Mouse (Mus musculus): Measurements from ENCODE around the gene Hpse. TPM values are rescaled to one million over a fixed set of nuclear protein-coding genes. Genes with fewer than 3 reads are reported as not detected.

Gene Hpse
- polyA plus RNA-seq, 1 experiment from 2014 or later, result 0.96 TPM

DNA sequence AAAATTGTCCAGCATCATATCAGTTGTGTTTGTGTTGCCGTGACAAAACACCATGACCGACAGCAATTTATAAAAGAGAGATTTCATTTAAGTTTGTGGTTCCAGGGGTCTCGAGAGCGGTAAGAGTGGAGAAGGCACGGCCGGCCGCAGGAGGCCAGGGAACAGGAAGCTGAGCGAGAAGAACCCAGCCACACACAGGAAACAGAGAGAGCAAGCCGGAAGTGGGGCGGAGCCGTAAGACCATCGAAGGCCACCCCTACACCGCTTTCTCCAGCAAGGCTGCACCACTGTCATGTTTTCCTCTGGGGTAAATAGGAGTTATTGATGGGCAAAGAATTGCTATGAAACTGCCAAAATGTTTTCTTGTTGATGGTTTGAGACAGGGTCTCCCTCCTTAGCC lies 9.2 kb upstream of the Hpse start:
- no peak overlapping the region for H3K9ac ChIP-seq
- peaks cover 4% of the 10 kb centered on the region; the same call in 1 of the 2 replicates for H3K4me1 ChIP-seq (replicated peaks)
- 74% methylated on average over 13 of the region's 13 CpGs for WGBS
- no peaks in the 10 kb centered on the region for H3K27me3 ChIP-seq
- ATAC-seq (replicated peaks; ENCODE audit: insufficient number of reproducible peaks, insufficient read depth, low FRiP score, low read depth), result no peak
- H3K9me3 ChIP-seq (replicated peaks), result no peaks in the 10 kb centered on the region
- H3K4me3 ChIP-seq, result no peak overlapping the region
- H3K27ac ChIP-seq, result no peak overlapping the region
- H3K4me2 ChIP-seq, result no peak overlapping the region
- no peaks in the 10 kb centered on the region for H3K36me3 ChIP-seq

DNA sequence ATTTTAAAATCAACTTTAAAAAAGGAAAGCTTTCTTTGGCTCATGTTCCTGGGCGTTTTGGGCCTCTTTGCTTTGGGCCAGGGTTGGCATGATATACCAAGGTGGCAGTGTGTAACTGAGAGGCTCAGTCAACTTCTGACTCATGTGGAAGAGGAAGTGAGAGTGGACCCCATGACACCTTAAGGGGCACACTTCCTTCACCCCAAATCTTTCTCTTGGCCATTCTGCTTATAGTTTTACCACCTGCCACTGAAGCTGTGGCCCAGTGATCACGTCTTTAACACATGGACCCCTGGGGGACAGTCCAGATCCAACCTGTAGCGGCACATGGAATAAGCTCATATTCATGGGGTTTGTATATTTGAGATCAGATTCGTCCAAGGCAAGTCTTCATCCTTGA lies 6.5 kb upstream of the Hpse start:
- H3K4me2 ChIP-seq, result no peak overlapping the region
- H3K36me3 ChIP-seq, result no peaks in the 10 kb centered on the region
- no peak overlapping the region for H3K27ac ChIP-seq
- no peaks in the 10 kb centered on the region for H3K9me3 ChIP-seq (replicated peaks)
- H3K9ac ChIP-seq, result no peak overlapping the region
- H3K27me3 ChIP-seq, result no peaks in the 10 kb centered on the region
- WGBS, result 73% methylated on average over 4 of the region's 4 CpGs
- H3K4me1 ChIP-seq (replicated peaks), result no peaks in the 10 kb centered on the region
- no peak for ATAC-seq (replicated peaks; ENCODE audit: insufficient number of reproducible peaks, insufficient read depth, low FRiP score, low read depth)
- H3K4me3 ChIP-seq, result no peak overlapping the region

- ATAC-seq (replicated peaks; ENCODE audit: insufficient number of reproducible peaks, insufficient read depth, low FRiP score, low read depth), result no peak
These were observed 2.8 kb downstream of the Hpse start for GRCm38 (mm10) chr5:100716762-100717161.

GRCm38 (mm10) chr5:100711219-100711618 lies 8.3 kb downstream of the Hpse start:
- Histone ChIP-seq H3K9ac (no peak overlapping the region), H3K9me3 (replicated peaks) (no peaks in the 10 kb centered on the region), H3K4me2 (no peak overlapping the region), H3K27me3 (no peaks in the 10 kb centered on the region), H3K27ac (no peak overlapping the region), H3K36me3 (no peaks in the 10 kb centered on the region), H3K4me3 (no peak overlapping the region), H3K4me1 (replicated peaks) (peaks cover 6% of the 10 kb centered on the region; the same call in 1 of the 2 replicates)
- WGBS, result 49% methylated on average over 6 of the region's 6 CpGs
- ATAC-seq (replicated peaks; ENCODE audit: insufficient number of reproducible peaks, insufficient read depth, low FRiP score, low read depth), result no peak

More at GRCm38 (mm10) chr5:100716762-100717161, 2.8 kb downstream of the Hpse start:
- H3K4me3 ChIP-seq, result no peak overlapping the region
- no peaks in the 10 kb centered on the region for H3K36me3 ChIP-seq
- no peak overlapping the region for H3K4me2 ChIP-seq
- H3K9ac ChIP-seq, result no peak overlapping the region
- peaks cover 10% of the 10 kb centered on the region for H3K4me1 ChIP-seq (replicated peaks)
- 87% methylated on average over 15 of the region's 15 CpGs for WGBS
- no peaks in the 10 kb centered on the region for H3K9me3 ChIP-seq (replicated peaks)
- H3K27ac ChIP-seq, result no peak overlapping the region
- peaks cover 22% of the 10 kb centered on the region for H3K27me3 ChIP-seq

- Histone ChIP-seq H3K4me1 (replicated peaks) (peaks cover 6% of the 10 kb centered on the region; the same call in 1 of the 2 replicates), H3K36me3 (no peaks in the 10 kb centered on the region), H3K9ac (no peak overlapping the region), H3K27ac (no peak overlapping the region), H3K9me3 (replicated peaks) (no peaks in the 10 kb centered on the region), H3K4me2 (no peak overlapping the region), H3K4me3 (no peak overlapping the region), H3K27me3 (no peaks in the 10 kb centered on the region)
- ATAC-seq (replicated peaks; ENCODE audit: insufficient number of reproducible peaks, insufficient read depth, low FRiP score, low read depth), result no peak
- 43% methylated on average over 2 of the region's 2 CpGs for WGBS
These were observed 9.5 kb downstream of the Hpse start for GRCm38 (mm10) chr5:100710012-100710411.

DNA sequence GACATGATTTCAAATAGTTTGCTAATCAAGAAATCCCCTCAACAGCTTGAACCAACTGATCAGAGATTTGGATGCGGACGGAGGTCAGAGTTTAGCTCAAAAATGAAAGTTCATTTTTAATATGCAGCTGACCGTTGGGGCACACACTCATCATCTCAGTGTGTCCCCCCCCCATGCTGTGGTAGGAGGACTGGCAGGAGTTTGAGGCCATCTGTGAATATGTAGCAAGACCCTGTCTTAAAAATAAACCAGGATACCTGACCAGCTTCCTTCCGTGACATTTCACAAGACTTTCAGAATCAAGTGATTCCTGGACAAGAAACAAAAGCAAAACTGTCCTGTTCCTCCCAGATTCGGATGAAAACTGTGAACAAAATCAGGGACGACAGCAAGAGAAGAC lies 10.5 kb downstream of the Hpse start:
- H3K36me3 ChIP-seq, result no peaks in the 10 kb centered on the region
- no peak overlapping the region for H3K27ac ChIP-seq
- H3K27me3 ChIP-seq, result no peaks in the 10 kb centered on the region
- no peak overlapping the region for H3K4me3 ChIP-seq
- H3K4me1 ChIP-seq (replicated peaks), result peaks cover 6% of the 10 kb centered on the region; the same call in 1 of the 2 replicates
- 88% methylated on average over 6 of the region's 6 CpGs for WGBS
- no peaks in the 10 kb centered on the region for H3K9me3 ChIP-seq (replicated peaks)
- no peak overlapping the region for H3K4me2 ChIP-seq
- H3K9ac ChIP-seq, result no peak overlapping the region
- no peak for ATAC-seq (replicated peaks; ENCODE audit: insufficient number of reproducible peaks, insufficient read depth, low FRiP score, low read depth)

- Histone ChIP-seq H3K4me1 (replicated peaks) (peaks cover 6% of the 10 kb centered on the region; the same call in 1 of the 2 replicates), H3K4me3 (no peak overlapping the region), H3K4me2 (no peak overlapping the region), H3K27ac (no peak overlapping the region), H3K9ac (no peak overlapping the region), H3K36me3 (no peaks in the 10 kb centered on the region), H3K27me3 (no peaks in the 10 kb centered on the region), H3K9me3 (replicated peaks) (no peaks in the 10 kb centered on the region)
- 66% methylated on average over 8 of the region's 8 CpGs for WGBS
- ATAC-seq (replicated peaks; ENCODE audit: insufficient number of reproducible peaks, insufficient read depth, low FRiP score, low read depth), result no peak
These were observed 12.8 kb downstream of the Hpse start for GRCm38 (mm10) chr5:100706675-100707074.

DNA sequence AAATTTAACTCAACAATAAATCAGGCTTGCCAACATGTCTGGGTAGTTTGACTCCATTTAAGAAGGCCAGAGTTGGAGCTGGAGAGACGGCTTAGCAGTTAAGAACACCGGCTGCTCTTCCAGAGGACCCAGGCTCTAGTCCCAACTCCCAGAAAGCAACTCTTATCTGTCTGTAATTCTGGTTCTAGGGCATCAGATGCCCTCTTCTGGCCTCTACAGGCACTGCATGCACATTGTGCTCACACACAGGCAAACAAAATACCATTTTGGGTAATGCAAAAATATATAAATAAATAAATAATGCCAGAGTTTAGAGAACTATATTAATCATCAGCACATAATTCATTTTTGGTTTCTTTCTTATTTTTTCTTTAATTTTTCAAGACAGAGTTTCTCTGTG lies 15.2 kb downstream of the Hpse start:
- no peaks in the 10 kb centered on the region for H3K36me3 ChIP-seq
- H3K4me1 ChIP-seq (replicated peaks), result no peaks in the 10 kb centered on the region
- H3K9me3 ChIP-seq (replicated peaks), result no peaks in the 10 kb centered on the region
- WGBS, result 95% methylated on average over 2 of the region's 2 CpGs
- H3K9ac ChIP-seq, result no peak overlapping the region
- H3K27ac ChIP-seq, result no peak overlapping the region
- no peak overlapping the region for H3K4me3 ChIP-seq
- ATAC-seq (replicated peaks; ENCODE audit: insufficient number of reproducible peaks, insufficient read depth, low FRiP score, low read depth), result no peak
- H3K4me2 ChIP-seq, result no peak overlapping the region
- no peaks in the 10 kb centered on the region for H3K27me3 ChIP-seq

GRCm38 (mm10) chr5:100702325-100702724 lies 17.2 kb downstream of the Hpse start:
- H3K27me3 ChIP-seq, result no peaks in the 10 kb centered on the region
- no peak overlapping the region for H3K4me3 ChIP-seq
- no peaks in the 10 kb centered on the region for H3K36me3 ChIP-seq
- no peaks in the 10 kb centered on the region for H3K4me1 ChIP-seq (replicated peaks)
- no peak overlapping the region for H3K27ac ChIP-seq
- ATAC-seq (replicated peaks; ENCODE audit: insufficient number of reproducible peaks, insufficient read depth, low FRiP score, low read depth), result no peak
- H3K4me2 ChIP-seq, result no peak overlapping the region
- WGBS, result 86% methylated on average over 3 of the region's 3 CpGs
- H3K9me3 ChIP-seq (replicated peaks), result no peaks in the 10 kb centered on the region
- no peak overlapping the region for H3K9ac ChIP-seq

GRCm38 (mm10) chr5:100700861-100701620 lies 18.5 kb downstream of the Hpse start:
- whole genome bisulfite sequencing, result 77% methylated on average over 13 of the region's 13 CpGs
- H3K27me3 ChIP-seq, result no peaks in the 10 kb centered on the region
- H3K4me2 ChIP-seq, result no peak overlapping the region
- no peaks in the 10 kb centered on the region for H3K9me3 ChIP-seq (replicated peaks)
- H3K4me3 ChIP-seq, result no peak overlapping the region
- no peak overlapping the region for H3K9ac ChIP-seq
- no peaks in the 10 kb centered on the region for H3K36me3 ChIP-seq
- no peaks in the 10 kb centered on the region for H3K4me1 ChIP-seq (replicated peaks)
- no peak for ATAC-seq (replicated peaks; ENCODE audit: insufficient number of reproducible peaks, insufficient read depth, low FRiP score, low read depth)
- no peak overlapping the region for H3K27ac ChIP-seq

- Histone ChIP-seq H3K27me3 (no peaks in the 10 kb centered on the region), H3K27ac (no peak overlapping the region), H3K9me3 (replicated peaks) (no peaks in the 10 kb centered on the region), H3K4me2 (no peak overlapping the region), H3K4me1 (replicated peaks) (no peaks in the 10 kb centered on the region), H3K9ac (no peak overlapping the region), H3K4me3 (no peak overlapping the region), H3K36me3 (no peaks in the 10 kb centered on the region)
- WGBS, result 13% methylated on average over 2 of the region's 2 CpGs
- ATAC-seq (replicated peaks; ENCODE audit: insufficient number of reproducible peaks, insufficient read depth, low FRiP score, low read depth), result no peak
These were observed 21.6 kb downstream of the Hpse start for GRCm38 (mm10) chr5:100697886-100698285.

DNA sequence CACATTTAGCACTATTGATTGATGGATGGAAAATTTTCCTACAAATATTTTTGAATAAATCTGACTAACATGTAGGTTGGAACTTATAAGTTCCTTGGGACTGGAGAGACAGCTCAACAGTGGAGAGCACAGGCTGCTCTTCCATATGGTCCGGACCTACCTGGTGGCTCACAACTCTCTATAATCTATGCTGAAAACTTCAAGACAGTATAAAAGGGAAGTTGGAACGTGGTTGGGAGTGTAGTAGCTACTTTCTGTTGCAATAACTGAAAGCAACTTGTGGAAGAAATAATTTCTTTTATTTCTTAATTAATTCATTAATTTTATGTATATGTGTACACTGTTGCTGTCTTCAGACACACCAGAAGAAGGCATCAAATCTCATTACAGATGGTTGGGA lies 22.1 kb downstream of the Hpse start:
- Histone ChIP-seq H3K9ac (no peak overlapping the region), H3K4me2 (no peak overlapping the region), H3K4me3 (no peak overlapping the region), H3K4me1 (replicated peaks) (no peaks in the 10 kb centered on the region), H3K27me3 (no peaks in the 10 kb centered on the region), H3K9me3 (replicated peaks) (no peaks in the 10 kb centered on the region), H3K36me3 (no peaks in the 10 kb centered on the region), H3K27ac (no peak overlapping the region)
- WGBS, result 74% methylated on average over 2 of the region's 2 CpGs
- no peak for ATAC-seq (replicated peaks; ENCODE audit: insufficient number of reproducible peaks, insufficient read depth, low FRiP score, low read depth)

Data from heart, embryonic 15.5 days (tissue).